Mouse (Mus musculus) brain, embryonic 14.5 days (tissue): Measurements from ENCODE around the gene Rufy2.

Experiments used
- CTCF ChIP-seq: fragments of 200-500 bp; IDR thresholded peaks from 2 replicates; pipeline ENCODE4 v1.5.1; 2012; ENCODE audit warnings: inconsistent platforms, mild to moderate bottlenecking, moderate library complexity, borderline replicate concordance; ENCODE audit not compliant: insufficient read depth, insufficient read length; ENCODE audit errors: extremely low read depth
- POLR2A ChIP-seq: fragments of 200-500 bp; IDR thresholded peaks from 2 replicates; pipeline ENCODE4 v1.6.1; 2012; ENCODE audit warnings: mild to moderate bottlenecking, inconsistent platforms, borderline replicate concordance; ENCODE audit not compliant: poor library complexity, insufficient read depth, insufficient read length, severe bottlenecking; ENCODE audit errors: extremely low read depth

DNA sequence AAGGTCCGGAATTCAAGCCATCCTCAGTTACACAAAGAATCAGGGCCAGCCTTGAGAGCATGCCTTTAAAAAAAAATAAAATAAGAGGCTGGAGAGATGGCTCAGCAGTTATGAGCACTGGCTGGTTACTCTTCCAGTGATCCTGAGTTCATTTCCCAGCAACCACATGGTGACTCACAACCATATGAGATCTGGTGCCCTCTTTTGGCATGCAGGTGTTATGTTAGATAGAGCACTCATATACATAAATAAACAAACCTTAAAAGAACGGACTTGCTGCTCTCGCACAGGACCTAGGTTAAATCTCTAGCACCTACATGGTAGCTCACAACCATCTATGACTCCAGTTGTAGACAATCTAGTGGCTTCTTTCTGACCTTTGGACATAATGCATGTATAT is 28.2 kb downstream of the Rufy2 start:
- TF ChIP-seq CTCF: no peak
- TF ChIP-seq POLR2A: no peak
